Mouse (Mus musculus): Measurements from ENCODE around the gene Gm14137.

Gene Gm14137

DNA sequence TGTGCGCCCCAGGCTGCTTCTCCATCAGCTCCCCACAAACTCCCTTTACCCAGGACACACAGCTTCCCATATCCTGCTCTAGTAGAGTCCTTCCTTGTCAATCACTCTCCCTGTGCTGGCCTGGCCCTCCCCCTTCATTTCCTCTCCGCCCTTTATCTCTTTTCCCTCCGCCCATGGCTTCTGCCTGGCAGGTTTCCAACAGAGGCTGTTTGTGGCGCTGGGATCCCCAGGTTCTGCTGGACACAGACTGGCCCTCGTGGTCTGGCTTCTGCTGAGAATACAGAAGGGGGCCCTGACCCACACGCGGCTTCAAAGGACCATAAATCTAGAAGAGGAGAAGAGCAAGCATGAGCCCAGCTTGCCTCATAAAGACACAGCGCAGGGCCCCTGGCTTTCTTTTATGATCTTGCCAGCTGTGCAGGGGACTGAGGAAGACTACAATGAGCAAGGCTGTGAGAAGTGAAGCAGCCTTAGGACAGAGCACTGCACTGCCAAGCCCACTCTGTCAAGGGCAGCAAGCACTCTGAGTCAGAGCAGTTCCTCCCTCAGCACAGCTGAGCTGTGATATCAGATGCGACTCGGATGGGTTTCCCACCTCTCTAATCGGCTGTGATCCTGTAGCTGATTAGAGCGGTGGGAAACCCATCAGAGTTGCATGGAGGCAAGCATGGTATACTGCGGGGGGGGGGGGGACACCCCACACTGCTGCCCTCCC lies 1.3 kb upstream of the Gm14137 start:
- DNase-seq: peak; percentile 59 to 71

DNA sequence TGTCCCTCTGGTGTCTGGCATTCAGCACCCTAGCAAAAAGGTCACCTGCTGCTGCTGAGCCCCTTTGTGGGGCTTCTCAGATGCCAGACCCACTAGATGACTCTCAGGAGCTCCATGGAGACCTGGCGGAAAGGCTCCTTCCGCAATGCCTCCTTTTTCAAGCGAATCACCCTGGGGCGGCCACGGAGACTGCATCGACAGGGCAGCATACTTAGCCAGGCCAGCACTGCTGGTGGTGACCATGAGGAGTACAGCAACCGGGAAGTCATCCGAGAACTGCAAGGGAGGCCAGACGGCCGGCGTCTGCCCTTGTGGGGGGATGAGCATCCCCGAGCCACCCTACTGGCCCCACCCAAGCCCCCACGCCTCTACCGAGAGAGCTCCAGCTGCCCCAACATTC lies 557 bp downstream of the Gm14137 start:
- no peak for DNase-seq

DNA sequence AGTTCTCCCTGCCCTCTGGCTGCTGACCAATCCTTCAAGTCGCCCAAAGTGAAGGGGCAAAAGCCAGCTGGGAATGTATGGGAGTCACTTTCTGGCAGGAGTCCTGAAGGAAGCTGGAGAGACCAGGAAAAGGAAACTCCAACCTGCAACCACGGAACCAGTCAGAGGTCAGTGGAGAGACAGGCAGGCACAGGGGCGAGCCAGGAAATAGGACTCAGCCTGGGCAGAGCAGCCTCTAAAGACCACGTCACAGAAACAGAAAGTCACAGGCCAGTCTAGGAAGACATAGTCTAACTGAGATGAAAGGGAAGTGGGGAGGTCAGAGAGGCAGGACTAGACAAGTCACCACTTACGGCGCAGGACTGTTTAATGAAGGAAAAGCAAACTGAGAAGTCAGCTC lies 1.3 kb downstream of the Gm14137 start:
- DNase-seq: no peak

DNA sequence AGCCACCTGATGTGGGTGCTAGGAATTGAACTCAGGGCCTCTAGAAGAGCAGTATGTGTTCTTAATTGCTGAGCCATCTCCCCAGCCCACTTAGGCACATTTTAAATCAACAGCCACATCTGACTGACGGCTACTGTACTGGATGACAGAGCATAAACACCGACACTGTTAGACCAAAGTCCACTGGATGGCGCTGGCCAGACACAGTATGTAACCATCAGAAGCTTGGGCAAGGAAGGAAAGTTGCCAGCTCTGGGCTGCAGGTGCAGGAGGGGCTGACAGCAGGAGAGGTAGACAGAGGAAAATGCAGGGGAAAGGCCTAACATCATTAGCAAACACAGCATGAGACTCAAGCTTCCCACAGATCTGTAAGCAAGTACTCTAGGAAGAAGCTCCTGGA lies 2.5 kb downstream of the Gm14137 start:
- DNase-seq: no peak

DNA sequence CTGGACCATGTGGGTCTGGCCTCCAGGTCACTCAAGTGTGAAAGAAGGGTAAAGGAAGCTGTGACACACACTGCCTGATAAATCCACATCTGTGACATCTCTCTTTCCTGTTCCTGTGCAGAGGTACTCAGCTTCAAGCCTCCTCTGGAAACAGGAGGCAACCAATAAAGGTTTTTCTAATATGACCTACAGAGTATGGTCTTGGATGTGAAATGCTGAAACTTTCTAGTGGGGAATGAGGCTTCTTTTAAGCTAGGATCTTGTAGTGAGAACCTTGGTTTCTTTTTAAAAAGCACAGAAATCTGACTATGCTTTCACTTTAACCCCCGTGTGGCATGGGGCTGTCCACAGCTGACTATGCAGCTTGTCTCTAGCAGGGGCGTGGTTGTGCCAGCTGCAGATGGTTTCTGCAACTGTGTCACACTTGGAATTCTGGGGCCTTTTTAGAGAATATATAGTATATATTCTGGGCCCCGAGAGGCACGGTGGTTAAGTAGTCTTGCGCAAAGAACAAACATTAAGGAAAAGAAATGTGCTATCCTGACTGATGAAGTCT lies 3.2 kb downstream of the Gm14137 start:
- no peak for DNase-seq

DNA sequence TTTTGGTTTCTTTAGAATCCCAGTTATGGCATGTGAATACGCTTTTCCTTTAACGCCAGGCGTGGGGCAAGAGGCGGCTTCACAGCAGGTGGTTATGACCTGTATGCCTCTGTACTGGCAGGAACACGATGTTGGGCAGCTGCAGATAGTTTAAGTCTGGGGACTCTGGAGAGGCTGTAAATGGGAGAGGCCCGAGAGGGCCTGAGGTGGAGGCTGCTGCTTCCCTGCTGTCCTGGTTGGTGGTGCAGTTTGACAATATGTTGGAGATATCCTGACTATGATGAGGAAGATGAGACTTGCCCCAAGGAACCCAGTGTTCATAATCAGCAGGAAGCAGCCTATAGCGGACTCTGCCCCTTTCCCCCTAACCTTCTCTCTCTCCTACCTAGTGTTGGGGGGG lies 8.6 kb downstream of the Gm14137 start:
- DNase-seq: no peak

DNA sequence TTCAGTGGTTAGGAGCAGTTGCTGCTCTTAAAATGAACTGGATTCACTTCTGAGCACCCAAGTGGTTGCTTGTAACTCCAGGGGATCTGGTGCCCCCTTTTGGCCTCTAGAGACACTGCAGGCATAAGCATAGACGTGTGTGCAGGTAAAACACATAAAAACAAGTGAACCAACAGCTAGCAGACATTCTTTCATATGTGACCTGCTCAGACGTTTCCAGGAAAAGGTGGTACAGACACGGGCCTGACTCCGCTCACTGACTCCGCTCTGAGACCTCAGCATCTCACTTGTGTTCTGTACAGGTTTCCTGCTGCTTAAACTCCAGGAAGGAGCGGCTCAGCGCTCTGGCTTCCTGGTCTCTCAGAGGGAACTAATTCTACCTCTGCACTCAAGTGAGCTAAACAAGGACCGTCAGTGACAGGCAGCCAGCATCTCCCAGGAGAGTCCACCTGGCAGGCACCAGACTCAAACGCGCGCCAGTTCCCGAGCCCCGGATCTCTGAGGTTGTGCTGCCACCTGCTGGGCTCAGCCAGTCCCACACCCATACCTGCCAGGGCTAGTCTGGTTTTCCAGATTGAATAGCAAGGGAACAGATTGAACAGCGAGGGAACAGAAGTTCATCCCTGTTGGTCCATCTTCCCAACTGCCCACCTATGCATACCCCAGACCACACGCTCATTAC lies 14.9 kb downstream of the Gm14137 start:
- peak; percentile 79 to 84 for DNase-seq

DNA sequence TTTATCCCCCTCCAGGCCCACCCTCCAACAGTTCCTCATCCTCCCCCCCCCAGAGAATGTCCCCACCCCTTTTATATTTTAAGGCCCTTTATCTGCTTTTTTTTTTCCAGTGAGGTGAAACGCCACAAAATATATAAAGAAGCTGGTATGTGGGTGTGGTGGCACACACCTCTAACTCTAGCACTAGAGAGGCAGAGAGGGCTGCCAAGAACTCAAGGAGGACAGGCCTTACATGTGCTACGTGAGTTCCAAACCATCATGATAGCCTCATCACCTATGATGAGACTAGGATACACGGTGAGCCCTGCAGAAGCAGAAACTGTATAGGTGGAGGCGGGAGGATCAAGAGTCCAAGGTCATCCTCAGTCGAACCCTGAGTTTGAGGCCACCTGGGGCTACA lies 16.7 kb downstream of the Gm14137 start:
- no peak for DNase-seq

DNA sequence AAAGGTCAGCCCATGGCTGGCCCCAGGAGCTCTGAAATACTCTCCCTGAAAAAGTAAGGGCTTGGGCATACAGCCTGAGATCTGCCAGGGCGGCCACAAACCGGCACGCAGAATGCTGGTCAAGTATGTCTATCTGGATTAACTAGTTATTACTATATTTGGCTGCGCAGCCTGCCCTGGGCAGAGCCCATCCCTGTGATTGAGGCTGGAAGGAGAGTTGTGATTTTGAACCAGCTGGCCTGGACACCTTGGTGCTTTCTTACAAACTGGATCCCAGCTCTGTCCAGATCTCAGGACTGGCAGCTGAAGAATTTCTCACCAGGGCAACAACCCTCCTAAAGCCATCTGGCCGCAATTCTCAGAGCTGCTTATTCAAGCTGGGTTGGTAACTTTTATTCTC lies 19.8 kb downstream of the Gm14137 start:
- no peak for DNase-seq

DNA sequence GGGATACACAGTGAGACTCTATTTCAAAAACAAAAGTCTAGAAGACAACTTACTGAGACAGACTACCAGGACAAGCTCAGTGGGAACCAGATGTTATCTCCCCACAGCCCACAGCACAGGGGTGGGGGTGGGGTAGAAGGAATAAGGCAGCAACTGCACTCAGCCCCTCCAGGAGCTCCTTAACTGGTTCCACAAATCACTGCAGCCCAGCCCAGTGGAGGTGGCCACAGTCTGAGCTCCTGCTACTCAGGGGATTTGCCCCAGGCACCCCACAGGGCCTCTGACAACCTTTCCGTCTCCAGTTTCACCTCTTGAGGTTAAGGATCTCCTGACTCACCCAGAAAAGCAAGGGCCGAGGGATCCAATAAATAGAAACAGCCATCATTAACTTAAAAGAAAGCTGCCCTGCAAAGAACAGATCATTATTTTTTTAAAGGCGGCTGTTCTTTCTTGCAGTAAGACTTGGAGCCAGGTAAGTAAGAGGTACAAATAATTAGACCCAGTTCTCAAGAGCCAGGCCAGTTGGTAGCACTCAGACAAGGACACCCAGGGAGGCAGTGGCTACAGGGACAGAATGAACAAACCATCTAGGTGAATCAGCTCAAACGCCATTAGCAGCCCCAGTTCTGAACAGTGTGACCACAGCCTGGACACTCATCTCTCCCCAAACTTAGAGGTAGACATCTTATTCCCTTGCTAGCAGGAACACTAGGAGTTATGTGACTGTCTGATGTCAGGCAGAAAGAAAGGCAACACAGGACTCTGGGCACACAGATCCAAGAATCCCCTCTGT lies 22.2 kb downstream of the Gm14137 start:
- peak; percentile 20 to 38 for DNase-seq

DNA sequence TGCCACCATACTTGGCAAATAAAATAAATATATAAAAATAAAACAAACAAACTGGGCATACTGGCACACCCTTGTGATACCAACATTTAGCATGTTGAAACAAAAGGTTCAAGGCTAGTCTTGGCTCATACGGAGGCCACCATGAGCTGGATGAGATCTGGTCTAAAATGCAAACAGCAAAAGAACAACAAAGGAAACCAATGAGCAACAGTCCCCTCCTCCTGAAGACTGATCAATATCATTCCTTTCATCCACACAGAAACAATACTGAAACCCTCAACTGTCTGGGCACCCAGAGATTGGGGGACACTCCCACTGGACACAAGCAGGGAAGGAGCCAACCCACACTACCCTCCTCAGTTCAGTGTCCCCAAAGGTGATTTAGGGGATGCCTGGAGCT lies 23.2 kb downstream of the Gm14137 start:
- no peak for DNase-seq

DNA sequence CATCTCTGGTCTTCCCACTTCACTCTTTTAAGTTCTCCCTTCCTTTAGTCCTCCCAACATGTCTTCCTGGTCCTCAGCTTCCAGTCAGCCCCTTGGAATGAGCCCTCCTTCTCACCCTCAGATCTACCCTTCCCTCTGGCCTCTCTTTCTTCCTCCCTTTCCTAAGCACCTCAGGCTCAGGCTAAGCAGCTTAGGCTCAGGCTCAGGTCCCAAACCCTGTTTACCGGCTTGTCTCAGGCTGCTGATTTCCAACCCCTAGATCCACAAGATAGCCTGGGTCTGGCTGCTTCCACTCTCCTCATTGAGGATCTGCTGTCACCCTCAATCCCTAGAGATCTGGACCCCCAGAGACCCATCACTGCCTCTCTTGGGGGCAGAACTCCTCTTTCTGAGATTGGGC lies 23.7 kb downstream of the Gm14137 start:
- no peak for DNase-seq

DNA sequence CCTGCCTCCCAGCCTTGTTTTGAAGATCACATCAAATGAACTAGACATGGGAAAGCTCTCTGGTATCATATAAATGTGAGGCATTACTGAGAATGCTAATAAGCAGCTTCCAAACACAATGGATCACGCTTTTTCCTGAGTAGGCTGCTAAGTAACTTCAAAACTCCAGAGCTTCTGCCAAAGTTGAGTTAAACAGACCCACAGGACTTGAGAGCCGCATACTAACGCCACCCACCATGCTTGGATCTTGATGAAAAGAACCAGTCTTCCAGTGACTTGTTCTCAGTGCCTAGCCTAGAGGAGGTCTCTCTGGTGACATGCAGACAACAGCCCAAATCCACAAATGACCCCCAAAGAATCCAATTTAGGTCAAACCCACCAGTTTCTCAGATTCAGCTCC lies 24.6 kb downstream of the Gm14137 start:
- no peak for DNase-seq

DNA sequence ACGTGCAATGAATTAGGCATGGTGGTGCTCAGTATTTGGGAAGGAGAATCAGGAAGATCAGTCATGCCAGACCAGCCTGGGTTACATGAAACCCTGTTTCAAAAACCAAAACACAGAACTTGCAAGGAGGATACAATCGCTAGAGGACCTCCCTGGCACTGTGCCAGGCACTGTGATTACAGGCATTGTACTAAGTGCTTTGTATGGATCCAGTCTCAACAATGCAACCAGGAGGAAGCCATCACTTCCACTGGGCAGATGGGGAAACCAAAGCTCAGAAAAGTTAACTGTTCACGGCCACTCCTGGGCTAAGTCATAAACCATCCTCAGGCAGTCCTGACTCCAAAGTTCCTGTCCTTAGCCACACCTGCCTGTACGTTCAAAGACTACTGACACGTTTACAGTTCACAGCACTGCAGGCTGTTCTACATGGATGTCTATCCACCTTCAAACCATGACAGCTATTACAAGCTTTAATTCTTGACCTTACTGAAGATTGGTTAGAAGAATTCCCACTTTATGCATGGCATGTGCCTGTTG lies 28.7 kb downstream of the Gm14137 start:
- DNase-seq: peak; percentile 32 to 39

DNA sequence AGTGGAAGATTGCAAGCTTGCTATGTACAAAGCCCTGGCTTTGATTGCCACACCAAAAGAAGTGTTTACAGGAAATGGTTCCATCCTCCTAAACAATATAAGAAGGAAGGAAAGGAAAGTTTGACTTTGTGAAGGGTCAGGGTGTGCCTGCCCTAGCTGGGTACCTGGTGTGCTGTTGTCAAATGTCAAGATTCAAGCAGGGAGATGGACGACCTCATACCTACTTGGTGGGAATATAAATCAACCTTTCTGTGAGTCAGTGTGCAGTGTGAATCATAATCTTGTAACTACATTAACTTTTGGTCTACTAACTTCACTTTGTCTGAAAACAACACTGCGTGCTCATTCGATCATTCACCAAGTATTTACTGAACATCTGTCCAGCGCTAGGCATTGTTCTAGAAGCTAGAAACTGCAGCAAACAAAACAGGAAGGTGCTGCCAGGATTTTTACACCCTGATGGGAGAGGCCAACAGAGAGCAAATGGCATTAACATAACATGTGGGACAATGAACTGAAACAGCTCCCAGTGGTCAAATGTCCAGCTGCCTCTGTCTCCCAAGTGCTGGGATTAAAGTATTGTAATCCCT lies 29.7 kb downstream of the Gm14137 start:
- DNase-seq: no peak

DNA sequence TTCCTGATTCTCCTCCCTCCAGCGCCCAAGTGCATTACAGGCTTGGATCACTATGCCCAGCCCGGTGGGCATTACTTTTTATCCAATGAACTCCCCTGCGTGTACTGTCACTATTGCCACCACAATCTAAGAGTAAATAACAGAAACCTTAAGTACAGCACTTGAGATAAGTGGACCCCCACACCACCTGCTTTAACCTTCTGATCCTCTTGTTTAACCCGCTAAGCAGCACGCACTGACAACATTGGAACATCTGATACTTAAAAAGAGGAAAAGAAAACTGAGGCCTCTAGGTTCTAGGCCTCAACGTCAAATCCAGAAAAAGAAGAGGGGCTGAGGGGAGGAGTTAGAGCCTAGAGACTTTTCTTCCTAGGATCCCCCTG lies 33.6 kb downstream of the Gm14137 start:
- DNase-seq: no peak

DNA sequence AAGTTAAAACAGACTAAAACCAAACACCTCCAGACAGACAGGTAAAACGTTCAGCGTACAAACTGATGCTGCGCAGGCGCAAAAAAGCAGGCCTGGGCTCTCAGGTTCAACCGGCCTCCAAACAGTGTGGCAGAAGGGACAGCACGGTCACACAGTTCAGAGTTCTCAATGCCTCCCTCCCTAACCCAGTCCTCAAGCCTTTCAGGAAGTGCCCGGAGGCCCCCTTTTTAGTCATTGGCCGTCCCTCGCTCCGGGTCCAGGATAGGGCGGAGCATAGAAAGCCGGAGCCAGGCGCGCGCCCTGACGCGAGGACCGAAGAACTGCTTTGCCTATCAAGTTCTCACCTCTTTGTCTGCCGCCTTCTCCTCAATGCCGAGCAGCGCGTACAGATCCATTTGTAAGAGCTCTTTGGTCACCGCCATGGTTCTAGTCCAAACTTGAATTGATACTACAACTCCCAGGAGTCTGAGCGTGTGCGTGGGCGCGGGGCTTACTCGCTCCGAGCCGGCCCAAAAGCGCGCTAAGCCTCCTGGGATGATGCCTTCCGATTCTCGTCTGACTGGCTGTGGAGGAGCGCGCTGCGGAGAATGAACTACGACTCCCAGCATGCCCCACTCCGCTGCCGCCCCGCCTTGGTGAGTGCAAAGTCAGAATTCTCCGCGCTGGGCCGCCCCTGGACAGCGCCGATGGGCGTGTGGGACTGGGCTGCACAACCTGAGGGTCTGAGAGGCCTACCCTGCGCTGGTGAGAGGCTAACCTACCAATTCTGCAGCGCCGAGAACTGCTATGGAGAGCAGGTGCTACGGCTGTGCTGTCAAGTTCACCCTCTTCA lies 34.3 kb downstream of the Gm14137 start, which contains the start of the genes Zfyve19 and Dnajc17:
Zfyve19 (plus strand) TSS at position 274 of the 832 bp plus-strand sequence.
Dnajc17 (minus strand) TSS at position 452 of the 832 bp plus-strand sequence.
- DNase-seq: peak; percentile 97

DNA sequence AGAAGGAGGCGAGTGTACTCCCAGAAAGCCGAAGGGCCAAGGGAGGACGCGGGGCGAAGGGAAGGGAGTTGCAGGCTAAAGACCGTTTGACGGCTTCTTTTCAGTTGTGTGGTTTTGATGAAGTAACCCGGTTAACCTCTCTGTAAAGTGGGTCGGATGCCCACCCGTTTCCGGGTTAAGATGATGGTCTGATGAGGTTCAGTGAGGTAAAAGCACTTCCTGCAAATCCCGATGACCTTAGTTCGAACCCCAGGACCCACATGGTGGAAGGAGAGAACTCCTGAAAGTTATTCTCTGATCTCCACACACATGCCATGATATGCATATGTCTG lies 34.8 kb downstream of the Gm14137 start:
- DNase-seq: no peak

All from lung, adult 18-20 months (tissue).